Mouse (Mus musculus) embryonic facial prominence, embryonic 10.5 days (tissue): ENCODE results near the gene Atp6v1g1. TPM values are rescaled to one million over a fixed set of nuclear protein-coding genes. Genes with fewer than 3 reads are reported as not detected.

ENCODE experiments used
- DNase-seq: peaks from one replicate; pipeline ENCODE4 v3.0.0-alpha.2; 2017; ENCODE audit warnings: low spot score
- H3K27ac ChIP-seq: fragments of 300-500 bp; sonication (generic); replicated peaks from 2 replicates; pipeline ENCODE4 v1.5.1; 2016; ENCODE audit warnings: mild to moderate bottlenecking
- H3K27me3 ChIP-seq: fragments of 300-500 bp; sonication (generic); replicated peaks from 2 replicates; pipeline ENCODE4 v1.6.1; 2016; ENCODE audit warnings: low read depth, mild to moderate bottlenecking; ENCODE audit not compliant: poor library complexity, severe bottlenecking
- H3K36me3 ChIP-seq: fragments of 300-500 bp; sonication (generic); replicated peaks from 2 replicates; pipeline ENCODE4 v1.6.1; 2016; ENCODE audit warnings: mild to moderate bottlenecking, moderate library complexity
- H3K4me1 ChIP-seq: fragments of 300-500 bp; sonication (generic); 2 replicates; pipeline ENCODE4 v1.6.1; 2016
- H3K4me3 ChIP-seq: fragments of 300-500 bp; sonication (generic); 2 replicates; pipeline ENCODE4 v1.5.1; 2016; ENCODE audit warnings: mild to moderate bottlenecking, moderate library complexity
- H3K9me3 ChIP-seq: fragments of 300-500 bp; sonication (generic); 2 replicates; pipeline ENCODE4 v1.6.1; 2016; ENCODE audit warnings: mild to moderate bottlenecking
- WGBS: fragments of 180-500 bp; shearing (Covaris S2); methylation state at CpG from one replicate; pipeline ENCODE4 v1.1.7; 2016; 5-methylcytosine and 5-hydroxymethylcytosine counted together
- polyA plus RNA-seq: library from polyadenylated mRNA; unstranded; fragments of >200 nt; fragmentation: Nextera tagmentation; extraction: Ambion mirVana; gene quantifications from 2 replicates; pipeline ENCODE4 v1.2.1, GENCODE M21; 2016

Atp6v1g1 gene
- polyA plus RNA-seq, 1 experiment from 2014 or later = 267 TPM

GRCm38 (mm10) chr4:63595259-63595658 is 50.7 kb downstream of the Atp6v1g1 start:
- Histone ChIP-seq H3K4me3 (no peak overlapping the region), H3K27me3 (no peaks in the 10 kb centered on the region), H3K27ac (no peak overlapping the region), H3K4me1 (peaks cover 5% of the 10 kb centered on the region; the same call in 1 of the 2 replicates), H3K36me3 (no peaks in the 10 kb centered on the region), H3K9me3 (no peaks in the 10 kb centered on the region)
- DNase-seq = no peak
- 78% methylated on average over 10 of the region's 10 CpGs for WGBS

DNA sequence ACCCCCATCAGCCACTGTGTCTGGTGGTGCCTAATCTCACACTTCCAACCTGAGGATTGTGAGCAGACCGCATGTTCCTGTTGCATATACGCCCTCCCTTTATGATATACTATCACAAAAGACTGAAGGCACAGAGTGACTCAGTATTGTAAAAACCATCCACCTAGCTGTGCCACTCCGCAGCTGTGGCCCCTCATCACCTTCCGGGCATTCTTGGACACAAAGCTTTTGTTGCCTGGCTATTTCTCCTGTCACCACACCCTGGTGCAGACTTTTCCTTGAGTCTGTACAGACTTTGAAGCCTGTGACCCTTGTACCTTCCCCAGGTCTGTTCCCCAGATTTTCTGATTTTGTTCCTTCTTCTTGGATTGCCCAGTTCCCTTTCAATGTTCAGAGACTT is 51.4 kb downstream of the Atp6v1g1 start:
- Histone ChIP-seq H3K27ac (no peak overlapping the region), H3K4me3 (no peak overlapping the region), H3K9me3 (no peaks in the 10 kb centered on the region), H3K27me3 (no peaks in the 10 kb centered on the region), H3K4me1 (peaks cover 5% of the 10 kb centered on the region; the same call in 1 of the 2 replicates), H3K36me3 (no peaks in the 10 kb centered on the region)
- WGBS = 96% methylated on average over 4 of the region's 4 CpGs
- no peak for DNase-seq

Other genes with a start within 250 kb of the Atp6v1g1 start
- gene Orm1, start 200.2 kb upstream of the Atp6v1g1 start, polyA plus RNA-seq = not detected in 2 replicates
- gene Orm3, start 188.6 kb upstream of the Atp6v1g1 start, polyA plus RNA-seq = not detected in 2 replicates
- not detected in 2 replicates for gene Orm2, start 182.3 kb upstream of the Atp6v1g1 start, polyA plus RNA-seq
- 11.8 and 12.0 TPM in 2 replicates for gene Akna, start 141.4 kb upstream of the Atp6v1g1 start, polyA plus RNA-seq
- 4.2 and 7.5 TPM in 2 replicates for gene Whrn, start 48.8 kb upstream of the Atp6v1g1 start, polyA plus RNA-seq
- 10.2 and 10.6 TPM in 2 replicates for gene Tmem268, start 14.0 kb downstream of the Atp6v1g1 start, polyA plus RNA-seq
- gene Gm11213, start 60.5 kb downstream of the Atp6v1g1 start, polyA plus RNA-seq = not detected in 2 replicates
- not detected in 2 replicates for gene Tex48, start 77.7 kb downstream of the Atp6v1g1 start, polyA plus RNA-seq
- gene Gm11214, start 118.6 kb downstream of the Atp6v1g1 start, polyA plus RNA-seq = not detected in 2 replicates
- not detected in 2 replicates for gene Tnfsf15, start 200.3 kb downstream of the Atp6v1g1 start, polyA plus RNA-seq